Mouse (Mus musculus): ENCODE data around the gene Rngtt.

Rngtt gene

GRCm38 (mm10) chr4:33342877-33343731 is 33.0 kb downstream of the Rngtt start:
- H3K27me3 ChIP-seq (ENCODE audit: insufficient read depth, low read length): no peaks in the 10 kb centered on the region
- no peak overlapping the region for H3K4me3 ChIP-seq (replicated peaks; ENCODE audit: low read length)
- H3K9me3 ChIP-seq (ENCODE audit: low read length): no peaks in the 10 kb centered on the region
- H3K36me3 ChIP-seq (ENCODE audit: insufficient read depth, low read length): peaks cover 62% of the 10 kb centered on the region
- TF ChIP-seq POU5F1 (IDR thresholded peaks at IDR 0.05; ENCODE audit: borderline replicate concordance, low read length) (no peak), NANOG (IDR thresholded peaks at IDR 0.05; ENCODE audit: borderline replicate concordance, low read length) (no peak)
- H3K4me1 ChIP-seq (replicated peaks; ENCODE audit: low read depth, low read length): peaks cover 39% of the 10 kb centered on the region

- Histone ChIP-seq H3K9me3 (ENCODE audit: low read length) (no peaks in the 10 kb centered on the region), H3K4me1 (replicated peaks; ENCODE audit: low read depth, low read length) (peaks cover 33% of the 10 kb centered on the region), H3K4me3 (replicated peaks; ENCODE audit: low read length) (no peak overlapping the region), H3K27me3 (ENCODE audit: insufficient read depth, low read length) (no peaks in the 10 kb centered on the region), H3K36me3 (ENCODE audit: insufficient read depth, low read length) (peaks cover 64% of the 10 kb centered on the region)
- TF ChIP-seq POU5F1 (IDR thresholded peaks at IDR 0.05; ENCODE audit: borderline replicate concordance, low read length) (no peak), NANOG (IDR thresholded peaks at IDR 0.05; ENCODE audit: borderline replicate concordance, low read length) (no peak), CTCF (conservative IDR thresholded peaks at IDR 0.05; ENCODE audit: low read length) (no peak)
Measured at GRCm38 (mm10) chr4:33343732-33344057, 33.6 kb downstream of the Rngtt start.

GRCm38 (mm10) chr4:33363451-33363850 is 53.3 kb downstream of the Rngtt start:
- Histone ChIP-seq H3K36me3 (ENCODE audit: insufficient read depth, low read length) (peaks cover 34% of the 10 kb centered on the region), H3K9me3 (ENCODE audit: low read length) (no peaks in the 10 kb centered on the region), H3K27me3 (ENCODE audit: insufficient read depth, low read length) (no peaks in the 10 kb centered on the region), H3K4me3 (replicated peaks; ENCODE audit: low read length) (no peak overlapping the region), H3K4me1 (replicated peaks; ENCODE audit: low read depth, low read length) (peaks cover 3% of the 10 kb centered on the region; the same call in 1 of the 2 replicates)
- no peak for TF ChIP-seq NANOG (IDR thresholded peaks at IDR 0.05; ENCODE audit: borderline replicate concordance, low read length)
- no peak for TF ChIP-seq POU5F1 (IDR thresholded peaks at IDR 0.05; ENCODE audit: borderline replicate concordance, low read length)
- peak; percentile 60 for TF ChIP-seq CTCF (conservative IDR thresholded peaks at IDR 0.05; ENCODE audit: low read length)

- Histone ChIP-seq H3K4me1 (replicated peaks; ENCODE audit: low read depth, low read length) (peaks cover 40% of the 10 kb centered on the region), H3K36me3 (ENCODE audit: insufficient read depth, low read length) (peaks cover 27% of the 10 kb centered on the region), H3K27me3 (ENCODE audit: insufficient read depth, low read length) (no peaks in the 10 kb centered on the region), H3K4me3 (replicated peaks; ENCODE audit: low read length) (no peak overlapping the region), H3K9me3 (ENCODE audit: low read length) (no peaks in the 10 kb centered on the region)
- TF ChIP-seq POU5F1 (IDR thresholded peaks at IDR 0.05; ENCODE audit: borderline replicate concordance, low read length): no peak
- no peak for TF ChIP-seq NANOG (IDR thresholded peaks at IDR 0.05; ENCODE audit: borderline replicate concordance, low read length)
- no peak for TF ChIP-seq CTCF (conservative IDR thresholded peaks at IDR 0.05; ENCODE audit: low read length)
Measured at GRCm38 (mm10) chr4:33374916-33375315, 64.8 kb downstream of the Rngtt start.

- no peaks in the 10 kb centered on the region for H3K9me3 ChIP-seq (ENCODE audit: low read length)
- peaks cover 40% of the 10 kb centered on the region for H3K4me1 ChIP-seq (replicated peaks; ENCODE audit: low read depth, low read length)
- no peak for TF ChIP-seq CTCF (conservative IDR thresholded peaks at IDR 0.05; ENCODE audit: low read length)
- TF ChIP-seq POU5F1 (IDR thresholded peaks at IDR 0.05; ENCODE audit: borderline replicate concordance, low read length): no peak
- TF ChIP-seq NANOG (IDR thresholded peaks at IDR 0.05; ENCODE audit: borderline replicate concordance, low read length): no peak; the same call in 1 of the 2 replicates
- peaks cover 35% of the 10 kb centered on the region for H3K36me3 ChIP-seq (ENCODE audit: insufficient read depth, low read length)
- H3K27me3 ChIP-seq (ENCODE audit: insufficient read depth, low read length): no peaks in the 10 kb centered on the region
- H3K4me3 ChIP-seq (replicated peaks; ENCODE audit: low read length): no peak overlapping the region
Measured at GRCm38 (mm10) chr4:33377642-33378041, 67.5 kb downstream of the Rngtt start.

GRCm38 (mm10) chr4:33378894-33379293 is 68.8 kb downstream of the Rngtt start:
- Histone ChIP-seq H3K27me3 (ENCODE audit: insufficient read depth, low read length) (no peaks in the 10 kb centered on the region), H3K36me3 (ENCODE audit: insufficient read depth, low read length) (peaks cover 38% of the 10 kb centered on the region), H3K9me3 (ENCODE audit: low read length) (no peaks in the 10 kb centered on the region), H3K4me3 (replicated peaks; ENCODE audit: low read length) (no peak overlapping the region), H3K4me1 (replicated peaks; ENCODE audit: low read depth, low read length) (peaks cover 40% of the 10 kb centered on the region)
- TF ChIP-seq POU5F1 (IDR thresholded peaks at IDR 0.05; ENCODE audit: borderline replicate concordance, low read length) (no peak), NANOG (IDR thresholded peaks at IDR 0.05; ENCODE audit: borderline replicate concordance, low read length) (no peak), CTCF (conservative IDR thresholded peaks at IDR 0.05; ENCODE audit: low read length) (no peak)

GRCm38 (mm10) chr4:33388899-33389298 is 78.8 kb downstream of the Rngtt start:
- Histone ChIP-seq H3K4me3 (replicated peaks; ENCODE audit: low read length) (no peak overlapping the region), H3K27me3 (ENCODE audit: insufficient read depth, low read length) (no peaks in the 10 kb centered on the region), H3K36me3 (ENCODE audit: insufficient read depth, low read length) (peaks cover 25% of the 10 kb centered on the region), H3K4me1 (replicated peaks; ENCODE audit: low read depth, low read length) (no peaks in the 10 kb centered on the region), H3K9me3 (ENCODE audit: low read length) (no peaks in the 10 kb centered on the region)
- TF ChIP-seq NANOG (IDR thresholded peaks at IDR 0.05; ENCODE audit: borderline replicate concordance, low read length) (no peak), POU5F1 (IDR thresholded peaks at IDR 0.05; ENCODE audit: borderline replicate concordance, low read length) (no peak), CTCF (conservative IDR thresholded peaks at IDR 0.05; ENCODE audit: low read length) (no peak)

GRCm38 (mm10) chr4:33390660-33391059 is 80.5 kb downstream of the Rngtt start:
- no peaks in the 10 kb centered on the region for H3K4me1 ChIP-seq (replicated peaks; ENCODE audit: low read depth, low read length)
- no peaks in the 10 kb centered on the region for H3K9me3 ChIP-seq (ENCODE audit: low read length)
- H3K4me3 ChIP-seq (replicated peaks; ENCODE audit: low read length): no peak overlapping the region
- TF ChIP-seq NANOG (IDR thresholded peaks at IDR 0.05; ENCODE audit: borderline replicate concordance, low read length) (no peak), POU5F1 (IDR thresholded peaks at IDR 0.05; ENCODE audit: borderline replicate concordance, low read length) (no peak), CTCF (conservative IDR thresholded peaks at IDR 0.05; ENCODE audit: low read length) (no peak)
- H3K27me3 ChIP-seq (ENCODE audit: insufficient read depth, low read length): no peaks in the 10 kb centered on the region
- H3K36me3 ChIP-seq (ENCODE audit: insufficient read depth, low read length): peaks cover 25% of the 10 kb centered on the region
